Mouse (Mus musculus) ovary, postnatal 14 days (tissue): ENCODE data around the gene Gm9573.

Source experiments
- DNase-seq: peaks from one replicate; pipeline ENCODE4 v3.0.0; 2022; ENCODE audit warnings: low spot score

Gene Gm9573

DNA sequence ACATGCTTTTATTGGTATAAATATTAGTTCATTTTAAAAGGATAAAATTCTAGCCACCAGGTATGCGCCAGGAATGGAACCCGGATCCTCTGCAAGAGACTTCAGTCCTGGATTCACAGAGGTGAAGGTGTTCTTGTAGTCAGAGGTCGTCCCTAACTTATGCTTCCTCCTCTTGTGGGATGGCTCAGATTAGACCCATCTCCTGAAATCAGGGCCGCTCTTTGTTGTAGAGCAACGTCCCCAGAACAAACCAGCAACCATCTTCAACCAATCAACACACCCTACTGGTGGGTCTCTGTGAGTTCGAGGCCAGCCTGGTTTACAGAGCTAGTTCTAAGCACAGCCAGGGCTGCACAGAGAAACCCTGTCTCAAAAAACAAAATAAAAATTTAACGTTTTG lies 32.0 kb downstream of the Gm9573 start:
- no peak for DNase-seq

- DNase-seq, result no peak
Measured at GRCm38 (mm10) chr17:35593786-35594185, 32.7 kb downstream of the Gm9573 start.

DNA sequence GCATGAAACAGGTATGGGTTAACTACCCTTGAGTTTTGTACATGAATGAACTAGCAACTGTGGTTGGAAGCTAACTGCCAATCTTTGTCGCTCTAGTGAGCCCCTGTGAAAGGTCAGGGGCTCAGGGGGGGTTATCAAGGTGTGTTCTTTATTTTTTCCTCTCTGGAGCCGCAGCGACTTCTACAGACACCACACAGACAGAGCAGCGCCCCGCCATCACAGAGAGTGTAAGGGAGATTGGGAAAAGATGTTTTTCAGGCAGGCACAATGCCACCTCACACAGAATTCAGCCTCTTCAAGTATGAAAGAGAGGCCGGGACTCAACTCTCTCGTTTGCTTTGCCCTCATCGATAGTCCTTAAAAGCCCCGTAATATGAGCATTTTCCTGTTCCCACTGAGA lies 34.3 kb downstream of the Gm9573 start:
- DNase-seq, result no peak

- DNase-seq, result no peak
Measured at GRCm38 (mm10) chr17:35591731-35592130, 34.7 kb downstream of the Gm9573 start.

GRCm38 (mm10) chr17:35591219-35591578 lies 35.2 kb downstream of the Gm9573 start:
- DNase-seq, result no peak

DNA sequence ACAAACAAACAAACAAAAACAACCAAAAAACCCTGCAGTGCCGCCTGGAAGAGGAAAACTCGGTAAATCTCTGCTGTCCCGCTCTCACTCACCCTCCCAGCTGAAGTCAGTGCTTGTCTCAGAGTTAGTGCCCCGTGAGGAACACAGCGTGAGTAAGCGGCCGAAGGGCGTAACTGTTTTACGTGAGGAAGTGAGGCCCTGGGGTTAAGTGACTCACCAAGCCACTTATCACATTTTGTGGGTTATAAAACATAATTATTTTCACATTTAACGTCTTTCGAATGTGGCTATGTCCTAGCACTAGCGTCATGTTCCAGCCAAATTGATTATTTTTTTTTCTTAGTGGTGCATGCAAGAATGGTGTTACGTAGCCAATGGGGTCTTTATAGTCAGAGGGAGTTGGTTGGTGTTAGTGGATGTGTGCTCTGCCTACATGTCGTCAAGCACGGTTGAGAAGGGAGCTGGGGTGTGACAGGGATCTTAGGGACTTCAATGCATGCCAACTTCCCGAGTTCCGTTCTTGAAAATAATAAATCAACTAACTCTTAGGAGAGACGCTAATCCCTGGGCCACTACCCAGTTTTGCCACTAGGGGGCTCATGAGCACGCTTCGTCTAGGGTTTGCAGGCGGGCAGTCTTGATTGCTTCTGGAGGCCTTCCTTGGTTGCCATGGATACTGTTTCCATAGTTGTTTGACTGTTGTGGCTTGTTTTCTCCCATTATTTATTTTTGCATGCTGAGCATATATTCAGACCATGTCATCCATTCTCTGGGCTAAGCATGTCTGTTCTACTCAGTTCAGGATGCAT lies 35.8 kb downstream of the Gm9573 start:
- peak; percentile 74 for DNase-seq

- DNase-seq, result no peak
Measured at GRCm38 (mm10) chr17:35588387-35588786, 38.0 kb downstream of the Gm9573 start.

- DNase-seq, result no peak
Measured at GRCm38 (mm10) chr17:35587291-35587690, 39.1 kb downstream of the Gm9573 start.

- peak; percentile 78 for DNase-seq
Measured at GRCm38 (mm10) chr17:35584330-35584937, 42.0 kb downstream of the Gm9573 start.

- no peak for DNase-seq
Measured at GRCm38 (mm10) chr17:35582900-35583299, 43.5 kb downstream of the Gm9573 start.

DNA sequence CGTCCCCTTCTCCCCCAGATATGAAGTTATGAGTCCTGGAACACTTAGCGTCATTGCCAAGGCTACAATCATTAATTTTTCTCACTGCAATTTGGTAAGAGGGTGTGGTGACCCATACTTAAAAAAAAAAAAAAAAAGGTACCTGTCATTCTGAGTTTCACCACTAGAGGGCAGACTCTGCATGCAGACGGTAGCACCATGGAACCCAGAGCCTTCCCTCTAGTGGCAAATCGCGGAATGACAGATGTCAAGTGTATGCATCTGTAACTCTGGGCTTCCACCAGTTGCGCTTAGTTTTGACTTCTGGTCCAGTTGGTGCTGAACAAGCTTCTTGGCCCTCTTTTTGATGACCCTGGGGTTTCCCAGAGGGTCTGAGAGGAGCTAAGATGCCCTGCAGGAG lies 48.2 kb downstream of the Gm9573 start:
- DNase-seq, result peak; percentile 81

GRCm38 (mm10) chr17:35571477-35571876 lies 55.0 kb downstream of the Gm9573 start:
- DNase-seq, result no peak

DNA sequence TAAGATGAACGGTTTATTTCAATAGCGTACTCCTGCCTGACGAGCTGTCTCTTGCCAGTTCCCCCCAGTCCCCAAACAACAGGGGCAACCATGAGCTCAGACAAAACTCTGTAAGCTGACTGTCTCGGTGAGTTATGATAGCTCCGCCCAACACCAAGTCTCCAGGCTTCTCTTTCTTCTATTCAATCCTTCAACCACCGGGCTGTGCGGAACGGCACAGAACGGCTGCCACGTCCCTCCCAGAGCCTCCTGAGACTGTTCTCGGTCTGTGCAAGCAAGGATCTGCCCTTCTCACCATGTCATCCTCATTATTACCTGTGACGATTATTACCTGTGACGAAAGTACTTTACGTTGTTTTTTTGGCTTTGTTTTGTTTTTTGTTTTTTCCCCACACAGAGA lies 55.6 kb downstream of the Gm9573 start:
- DNase-seq, result no peak

DNA sequence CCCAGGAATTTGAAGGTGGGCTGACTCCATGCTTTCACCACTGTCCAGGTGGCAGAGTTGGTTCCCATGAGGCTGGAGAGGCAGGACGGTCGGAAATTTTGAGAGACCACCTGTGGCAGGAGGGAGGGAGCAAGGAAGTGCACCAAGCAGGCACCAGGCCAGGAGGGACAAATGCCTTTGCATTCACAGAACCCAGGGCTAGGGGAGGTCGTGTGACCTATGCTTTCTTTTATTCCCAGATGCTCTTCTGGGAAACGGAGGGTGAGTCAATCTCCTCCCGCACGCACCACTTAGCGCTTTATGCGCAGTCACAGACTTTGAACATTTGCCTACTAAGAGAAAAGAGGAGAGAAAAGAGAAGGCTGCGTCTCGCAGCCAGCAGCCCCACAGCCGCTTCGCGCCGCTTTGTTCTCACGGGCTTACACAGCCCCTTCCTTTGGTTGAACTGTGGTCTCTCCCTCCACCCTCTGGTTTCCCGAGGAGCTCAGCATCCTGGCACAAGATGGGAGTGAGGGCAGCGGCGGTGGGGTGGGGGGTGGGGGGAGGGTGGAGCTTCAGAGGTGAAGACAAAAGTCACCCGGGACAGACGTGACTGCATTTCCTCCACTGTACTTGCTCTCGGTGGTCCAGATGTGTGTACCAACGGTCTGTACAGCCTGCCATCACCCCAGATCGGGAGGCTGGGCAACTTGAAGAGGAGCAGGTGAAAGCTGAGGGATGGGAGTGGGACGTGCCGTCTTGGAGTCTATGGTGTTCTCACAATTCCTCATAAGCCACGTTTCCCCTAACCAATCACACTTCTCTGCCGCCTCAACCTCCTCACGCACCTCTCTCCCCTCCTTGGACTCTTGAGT lies 57.1 kb downstream of the Gm9573 start:
- no peak for DNase-seq
